In genomic region chr12:24574870-24575269, GRCm38 (mm10) we compare ENCODE assay signal across 14 mouse cellular contexts. TPM values are rescaled to one million over a fixed set of nuclear protein-coding genes. Genes with fewer than 3 reads are reported as not detected.
DNase-seq lines count a peak whose midpoint lies in the region; ATAC-seq and TF ChIP-seq lines count a peak whose summit lies in the region.
"Had no signal": no experiment of that assay in that cellular context is flagged by ENCODE, and none has a peak within 500 bp of the region (broad histone marks: within the 10 kb centered on the region; RNA-seq: fewer than 3 reads in every experiment).

No protein-coding gene starts in this region.

- H3K4me2 ChIP-seq in heart, embryonic 12.5 days = peak overlapping the region; percentile 29
- no peak overlapping the region for H3K4me2 ChIP-seq in limb, embryonic 15.5 days
- H3K4me2 ChIP-seq: hindbrain, embryonic 14.5 days had no signal

- H3K27ac ChIP-seq in heart, embryonic 12.5 days (ENCODE audit: poor library complexity, severe bottlenecking) = no peak overlapping the region
- no peak overlapping the region for H3K27ac ChIP-seq in MEL (ENCODE audit: control insufficient read depth, low read depth, low read length)
- H3K27ac ChIP-seq in limb, embryonic 15.5 days = peak overlapping the region; percentile 22; the same call in 1 of the 2 replicates
- H3K27ac ChIP-seq: hindbrain, embryonic 14.5 days had no signal

- peaks cover 20% of the 10 kb centered on the region for H3K4me1 ChIP-seq in heart, embryonic 12.5 days (replicated peaks)
- peaks cover 0 to 10% of the 10 kb centered on the region in 2 experiments; a peak in 3 of 4 replicates for H3K4me1 ChIP-seq in MEL (ENCODE audit: control insufficient read depth in 1 of 2, insufficient read depth in 2 of 2, low read length in 2 of 2)
- peaks cover 20% of the 10 kb centered on the region for H3K4me1 ChIP-seq in limb, embryonic 15.5 days

- TF ChIP-seq RAD21 in MEL (IDR thresholded peaks at IDR 0.05; ENCODE audit: low read depth, low read length) = no peak

- H3K9ac ChIP-seq in heart, embryonic 12.5 days = no peak overlapping the region
- H3K9ac ChIP-seq in MEL (ENCODE audit: control insufficient read depth, low read depth, low read length, poor library complexity, severe bottlenecking) = no peak overlapping the region
- no peak overlapping the region for H3K9ac ChIP-seq in limb, embryonic 15.5 days
- H3K9ac ChIP-seq: hindbrain, embryonic 14.5 days; liver, postnatal 0 days had no signal

- no peak for TF ChIP-seq CTCF in MEL (IDR thresholded peaks at IDR 0.05 in 2 of 3, conservative IDR thresholded peaks at IDR 0.05 in 1 of 3; ENCODE audit: control insufficient read depth in 1 of 3, insufficient read depth in 1 of 3, low read depth in 2 of 3, low read length in 3 of 3, poor library complexity in 1 of 3, severe bottlenecking in 1 of 3)

- TF ChIP-seq EP300 in MEL (IDR thresholded peaks at IDR 0.05; ENCODE audit: low read depth in 1 of 2, low read length in 2 of 2) = peak; percentile 6 to 36; a peak in 2 of 4 replicates

- peaks cover 13% of the 10 kb centered on the region for H3K27me3 ChIP-seq in heart, embryonic 12.5 days (replicated peaks)
- H3K27me3 ChIP-seq in MEL (ENCODE audit: control insufficient read depth in 1 of 2, insufficient read depth in 2 of 2, low read length in 2 of 2) = no peaks in the 10 kb centered on the region
- peaks cover 17% of the 10 kb centered on the region for H3K27me3 ChIP-seq in limb, embryonic 15.5 days

- no peak for DNase-seq in heart, postnatal 36 days
- peak; percentile 20 for DNase-seq in kidney, postnatal 14 days
- no peak for DNase-seq in kidney, adult 8-10 months
- DNase-seq in MEL (ENCODE audit: low read depth, low spot score) = peak; percentile 55
- no peak for DNase-seq in spleen, adult 18-20 months
- no peak for DNase-seq in cerebellum, postnatal 10 days
- DNase-seq: adrenal gland, postnatal 25 days; cerebellum, postnatal 36 days; gastrocnemius, postnatal 25 days; liver, postnatal 0 days had no signal

- peaks cover 3% of the 10 kb centered on the region; the same call in 1 of the 2 replicates for H3K9me3 ChIP-seq in heart, embryonic 12.5 days (replicated peaks)
- H3K9me3 ChIP-seq in MEL (replicated peaks; ENCODE audit: insufficient read depth, low read length) = no peaks in the 10 kb centered on the region
- H3K9me3 ChIP-seq in limb, embryonic 15.5 days = no peaks in the 10 kb centered on the region

- no peaks in the 10 kb centered on the region; the same call in 1 of the 2 replicates for H3K79me2 ChIP-seq in MEL (ENCODE audit: control insufficient read depth, insufficient read depth, low read length, poor library complexity)

- no peak for TF ChIP-seq POLR2A in MEL (IDR thresholded peaks at IDR 0.05; ENCODE audit: control insufficient read depth in 1 of 2, insufficient read depth in 1 of 2, low read depth in 1 of 2, low read length in 2 of 2, poor library complexity in 1 of 2)

- peaks cover 22% of the 10 kb centered on the region for H3K36me3 ChIP-seq in heart, embryonic 12.5 days
- H3K36me3 ChIP-seq in MEL (ENCODE audit: control insufficient read depth in 1 of 2, insufficient read depth in 2 of 2, low read length in 2 of 2) = peaks cover 0 to 11% of the 10 kb centered on the region in 2 experiments; a peak in 2 of 4 replicates
- no peaks in the 10 kb centered on the region for H3K36me3 ChIP-seq in limb, embryonic 15.5 days

- intact Hi-C loops in heart, postnatal 36 days (cut with DNase I) = no loop called here

- 0 out of 2 replicates have a peak overlapping the region, but pooled peaks have one; percentile 16 for H3K4me3 ChIP-seq in heart, embryonic 12.5 days
- H3K4me3 ChIP-seq in MEL (ENCODE audit: control insufficient read depth in 1 of 2, insufficient read depth in 1 of 2, low read depth in 2 of 2, low read length in 2 of 2) = no peak overlapping the region
- no peak overlapping the region for H3K4me3 ChIP-seq in limb, embryonic 15.5 days

- ATAC-seq in heart, embryonic 12.5 days (ENCODE audit: insufficient number of reproducible peaks, low FRiP score) = no peak
- ATAC-seq in limb, embryonic 15.5 days (ENCODE audit: insufficient number of reproducible peaks, low FRiP score, low TSS enrichment, low read depth) = no peak
- ATAC-seq: forebrain, embryonic 16.5 days; liver, postnatal 0 days had no signal

- 28% methylated on average over 7 of the region's 7 CpGs for WGBS in heart, embryonic 12.5 days
- WGBS in limb, embryonic 15.5 days = 23% methylated on average over 7 of the region's 7 CpGs

TF ChIP-seq in MEL, 35 proteins besides CTCF, POLR2A, EP300 and RAD21:
- TF ChIP-seq SMC3 (IDR thresholded peaks at IDR 0.05; ENCODE audit: low read depth, low read length) = no peak
- 0 out of 2 replicates have a peak, but pooled peaks have one; percentile 34 for TF ChIP-seq TCF12 (IDR thresholded peaks at IDR 0.05; ENCODE audit: low read depth, low read length)
- TF ChIP-seq BHLHE40 (IDR thresholded peaks at IDR 0.05; ENCODE audit: borderline replicate concordance, low read depth, low read length) = no peak; the same call in 1 of the 2 replicates
- peak; percentile 47; the same call in 1 of the 2 replicates for TF ChIP-seq USF1 (IDR thresholded peaks at IDR 0.05; ENCODE audit: low read depth, low read length)
- peak; percentile 86 for TF ChIP-seq RCOR1 (IDR thresholded peaks at IDR 0.05; ENCODE audit: low read depth, low read length)
- 0 out of 2 replicates have a peak, but pooled peaks have one; percentile 34 for TF ChIP-seq SIN3A (IDR thresholded peaks at IDR 0.05; ENCODE audit: low read length)
- TF ChIP-seq ZC3H11A (IDR thresholded peaks at IDR 0.05; ENCODE audit: low read depth, low read length) = no peak
- peak; percentile 58; the same call in 1 of the 2 replicates for TF ChIP-seq GATA1 (IDR thresholded peaks at IDR 0.05; ENCODE audit: low read depth, low read length)
- TF ChIP-seq NELFE (IDR thresholded peaks at IDR 0.05; ENCODE audit: low read depth, low read length) = no peak

RNA-seq across cellular contexts. Expression of gene Grhl1, which starts 2.8 kb away (rescaled TPM):
- polyA plus RNA-seq in heart, embryonic 12.5 days (2016; fragmentation: Nextera tagmentation; extraction: Ambion mirVana) = 3.9 and 4.5 TPM in 2 replicates
- total RNA-seq in heart, postnatal 36 days (2021) = under 1 TPM; 0.51 to 0.61 TPM
- total RNA-seq in MEL (2012; rRNA removed) = 0.50 and 0.69 TPM in 2 replicates
- 1 to 10 TPM in 1 of 2 experiments, not detected in 1; 1.3 TPM for polyA plus RNA-seq in MEL (2012; ENCODE audit: insufficient read depth in 1 of 2, insufficient read length in 2 of 2, low read depth in 1 of 2, low replicate concordance in 2 of 2, missing spikeins in 1 of 2)
- 39.7 and 42.5 TPM in 2 replicates for polyA plus RNA-seq in limb, embryonic 15.5 days (2015; fragmentation: Nextera tagmentation; extraction: Ambion mirVana)

Comparison
In these comparisons a context has a peak if more than half of its experiments do, and no peak if none do; other contexts are left out.
1. DNase-seq: peak in kidney, postnatal 14 days (single experiment) and MEL (single experiment); none in heart, postnatal 36 days (0 of 2), kidney, adult 8-10 months (0 of 2), spleen, adult 18-20 months (0 of 2) and cerebellum, postnatal 10 days (0 of 2).